Mouse (Mus musculus): Measurements from ENCODE around the gene Nfia.

Nfia gene

DNA sequence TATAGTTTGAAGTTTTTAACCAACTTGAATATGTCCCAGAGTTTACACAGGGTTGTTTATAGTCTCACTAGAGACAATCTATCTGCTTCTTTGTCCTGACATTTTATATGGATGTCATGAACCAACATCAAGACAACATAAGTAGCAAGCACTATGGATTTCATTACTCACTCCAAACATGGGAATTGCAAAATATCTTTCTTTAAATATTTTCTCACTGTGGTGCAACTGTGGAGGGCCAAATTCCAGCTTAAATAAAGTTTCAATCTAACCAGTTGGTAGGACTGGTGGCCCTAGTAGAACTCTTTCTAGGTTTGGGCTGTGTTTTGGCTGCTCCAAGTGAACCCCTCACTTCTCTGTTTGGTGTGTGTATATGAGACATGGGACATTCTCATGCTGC, 43.5 kb downstream of the Nfia start:
- no peak for DNase-seq (ENCODE audit: low spot score)

GRCm38 (mm10) chr4:97816753-97817152, 44.2 kb downstream of the Nfia start:
- DNase-seq (ENCODE audit: low spot score) = no peak

GRCm38 (mm10) chr4:97817741-97818140, 45.2 kb downstream of the Nfia start:
- DNase-seq (ENCODE audit: low spot score) = no peak

- DNase-seq (ENCODE audit: low spot score) = no peak
Measured at GRCm38 (mm10) chr4:97818498-97818897, 46.0 kb downstream of the Nfia start.

GRCm38 (mm10) chr4:97819101-97819500, 46.6 kb downstream of the Nfia start:
- no peak for DNase-seq (ENCODE audit: low spot score)

DNA sequence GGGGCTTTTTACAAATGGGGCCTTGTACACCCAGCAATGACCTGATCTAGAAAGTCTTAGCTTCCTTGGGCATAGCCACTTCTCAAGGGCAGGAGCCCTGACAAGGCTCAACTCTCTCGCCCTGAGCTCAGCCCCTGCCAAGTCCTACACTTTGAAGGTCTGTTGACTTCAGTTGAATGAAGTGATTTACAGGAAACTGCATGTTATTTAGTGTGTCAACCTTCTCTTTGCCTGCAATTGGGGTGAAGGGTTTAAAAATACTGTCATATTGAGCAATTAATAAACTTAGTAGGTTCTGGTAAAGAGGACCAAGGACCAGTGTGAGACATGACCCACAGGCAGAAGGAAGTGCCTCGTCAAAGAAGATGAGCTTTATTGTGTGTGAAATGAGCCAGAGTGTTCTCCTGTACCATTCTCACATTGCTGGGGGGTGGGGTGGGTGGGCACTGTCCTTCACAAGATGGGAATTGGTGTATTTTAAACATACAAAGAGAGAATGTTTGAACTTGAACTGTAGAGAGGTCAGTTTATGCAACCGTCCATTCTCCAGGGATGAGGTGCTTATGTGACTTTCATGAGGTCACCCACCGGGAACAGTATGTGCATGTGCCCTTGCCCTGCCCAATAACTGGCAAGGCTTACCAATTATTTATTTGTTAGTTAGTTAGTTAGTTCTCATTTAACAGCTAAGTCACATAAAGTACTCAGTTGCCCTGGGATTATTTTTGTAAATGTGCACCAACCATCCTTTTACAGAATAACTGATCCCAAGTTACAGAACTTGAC, 48.1 kb downstream of the Nfia start:
- no peak for DNase-seq (ENCODE audit: low spot score)

DNA sequence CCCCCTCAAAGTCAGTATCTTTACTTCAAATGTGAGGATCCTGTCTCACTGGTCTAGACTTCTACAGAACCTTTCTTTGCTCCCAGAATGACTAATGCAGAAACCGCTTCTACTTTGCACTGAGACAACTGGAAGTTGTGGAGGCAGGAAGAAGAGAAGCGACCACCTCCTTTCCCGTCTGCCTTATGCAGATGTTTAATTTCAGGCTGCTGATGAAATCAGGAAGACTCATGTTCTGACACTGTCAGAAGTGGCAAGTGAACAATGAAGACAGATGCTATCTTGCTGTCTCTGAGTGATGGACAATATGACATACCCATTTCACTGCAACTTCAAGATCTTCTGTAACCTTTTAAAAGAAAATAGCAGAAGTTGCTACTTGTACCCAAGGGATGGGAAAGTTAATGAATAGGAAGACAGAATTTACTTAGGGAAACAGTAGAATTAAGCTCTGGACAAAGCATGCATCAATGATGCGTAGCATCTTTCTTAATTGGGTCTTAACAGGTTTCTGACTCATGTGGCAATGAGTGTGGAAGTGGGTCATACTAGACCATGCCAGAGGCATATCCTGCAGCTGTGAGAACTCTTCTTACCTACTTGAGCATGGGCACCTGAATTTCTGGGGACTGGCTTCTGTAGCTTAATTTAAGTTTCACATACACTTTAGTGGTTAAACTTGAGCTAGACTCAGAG, 49.2 kb downstream of the Nfia start:
- no peak for DNase-seq (ENCODE audit: low spot score)

DNA sequence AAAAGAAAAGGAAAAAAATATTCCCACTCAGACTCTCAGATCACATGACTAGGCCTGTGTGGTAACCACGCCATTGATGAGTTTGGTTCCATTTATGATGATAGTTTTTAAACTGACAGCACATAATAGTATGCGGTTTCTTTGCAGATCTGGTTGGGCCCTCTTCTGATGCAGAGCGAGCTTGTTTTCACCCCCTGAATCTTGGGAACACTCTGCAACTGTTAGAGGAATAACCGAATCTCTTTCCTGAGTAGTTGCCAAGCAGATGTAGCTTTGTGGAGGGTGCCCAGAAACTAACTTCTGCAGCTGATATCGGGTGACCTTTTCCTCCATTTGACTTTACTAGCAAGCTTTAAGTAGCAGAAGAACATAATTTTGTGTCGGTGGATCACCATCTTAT, 51.0 kb downstream of the Nfia start:
- DNase-seq (ENCODE audit: low spot score) = no peak

DNA sequence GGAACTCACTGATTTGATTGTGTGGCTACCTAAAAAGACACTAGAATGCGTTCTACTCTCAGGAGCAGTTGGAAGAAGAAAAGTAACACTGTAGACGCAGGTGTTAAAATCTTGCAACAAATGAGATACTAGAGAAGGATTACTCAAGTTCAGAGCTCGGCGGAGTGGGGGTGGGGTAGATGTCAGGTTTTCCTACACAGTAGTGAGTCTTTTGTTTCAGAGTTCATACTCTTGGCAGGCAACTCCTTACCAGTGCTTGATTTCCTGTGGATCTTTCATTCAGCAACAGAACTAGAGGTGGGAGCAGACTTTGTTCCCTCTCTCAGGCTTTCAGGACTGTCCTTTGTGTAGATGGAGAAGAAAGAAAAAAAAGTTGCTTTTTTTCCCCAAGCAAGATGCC, 51.9 kb downstream of the Nfia start:
- no peak for DNase-seq (ENCODE audit: low spot score)

GRCm38 (mm10) chr4:97825432-97825831, 52.9 kb downstream of the Nfia start:
- no peak for DNase-seq (ENCODE audit: low spot score)

GRCm38 (mm10) chr4:97825841-97826240, 53.3 kb downstream of the Nfia start:
- no peak for DNase-seq (ENCODE audit: low spot score)

GRCm38 (mm10) chr4:97827115-97827514, 54.6 kb downstream of the Nfia start:
- DNase-seq (ENCODE audit: low spot score) = no peak

DNA sequence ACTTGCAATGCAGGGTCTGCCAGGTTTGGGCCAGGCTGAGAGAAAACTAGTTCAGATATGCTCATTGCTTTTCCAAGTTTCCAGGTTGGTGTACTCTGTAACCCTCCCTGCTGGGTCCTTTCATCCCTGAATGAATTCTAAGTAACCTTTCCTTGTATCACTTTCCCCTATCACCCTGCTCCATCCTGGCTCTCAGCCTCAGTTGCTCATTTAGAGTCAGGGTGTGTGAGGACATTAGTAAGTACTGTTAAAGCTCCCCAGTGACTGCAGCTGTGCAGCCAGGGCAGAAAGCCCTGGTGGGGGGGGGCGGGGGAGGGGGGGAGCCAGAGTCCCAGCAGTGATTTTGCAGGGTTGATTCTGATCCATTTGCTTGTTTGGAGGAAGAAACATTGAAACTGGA, 56.0 kb downstream of the Nfia start:
- no peak for DNase-seq (ENCODE audit: low spot score)

DNA sequence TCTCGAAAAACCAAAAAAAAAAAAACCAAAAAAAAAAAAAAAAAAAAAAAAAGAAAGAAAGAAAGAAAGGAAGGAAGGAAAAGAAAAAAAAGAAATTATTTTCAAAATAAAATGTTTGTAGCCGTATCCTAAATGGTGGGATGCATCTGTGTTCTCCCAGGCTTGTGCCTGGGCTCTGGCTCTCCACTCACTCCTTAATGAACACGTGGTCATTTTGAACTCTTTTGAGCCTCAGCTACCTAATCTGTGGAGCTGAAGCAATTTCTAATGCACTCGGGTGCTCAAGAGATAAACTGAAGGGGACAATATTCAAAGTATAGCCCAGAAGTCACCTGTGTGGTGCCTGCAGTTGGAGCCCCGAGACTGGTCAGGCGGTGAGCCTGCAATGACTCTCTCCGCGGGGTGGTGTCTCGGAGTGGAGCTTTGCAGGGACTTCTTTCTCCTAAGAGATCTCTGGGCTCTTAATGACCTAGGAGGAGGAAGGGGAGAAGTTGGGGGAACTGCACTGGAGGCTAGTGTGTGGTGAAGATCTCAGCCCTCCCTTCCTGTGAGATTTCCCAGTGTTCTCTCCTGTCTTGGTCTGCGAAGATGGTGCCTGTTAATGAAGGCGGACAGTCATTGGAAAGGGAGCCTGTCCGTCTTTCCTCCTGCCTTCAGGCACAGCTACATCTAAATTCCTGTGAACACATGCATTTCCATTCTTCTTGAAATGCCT, 57.0 kb downstream of the Nfia start:
- no peak for DNase-seq (ENCODE audit: low spot score)

DNA sequence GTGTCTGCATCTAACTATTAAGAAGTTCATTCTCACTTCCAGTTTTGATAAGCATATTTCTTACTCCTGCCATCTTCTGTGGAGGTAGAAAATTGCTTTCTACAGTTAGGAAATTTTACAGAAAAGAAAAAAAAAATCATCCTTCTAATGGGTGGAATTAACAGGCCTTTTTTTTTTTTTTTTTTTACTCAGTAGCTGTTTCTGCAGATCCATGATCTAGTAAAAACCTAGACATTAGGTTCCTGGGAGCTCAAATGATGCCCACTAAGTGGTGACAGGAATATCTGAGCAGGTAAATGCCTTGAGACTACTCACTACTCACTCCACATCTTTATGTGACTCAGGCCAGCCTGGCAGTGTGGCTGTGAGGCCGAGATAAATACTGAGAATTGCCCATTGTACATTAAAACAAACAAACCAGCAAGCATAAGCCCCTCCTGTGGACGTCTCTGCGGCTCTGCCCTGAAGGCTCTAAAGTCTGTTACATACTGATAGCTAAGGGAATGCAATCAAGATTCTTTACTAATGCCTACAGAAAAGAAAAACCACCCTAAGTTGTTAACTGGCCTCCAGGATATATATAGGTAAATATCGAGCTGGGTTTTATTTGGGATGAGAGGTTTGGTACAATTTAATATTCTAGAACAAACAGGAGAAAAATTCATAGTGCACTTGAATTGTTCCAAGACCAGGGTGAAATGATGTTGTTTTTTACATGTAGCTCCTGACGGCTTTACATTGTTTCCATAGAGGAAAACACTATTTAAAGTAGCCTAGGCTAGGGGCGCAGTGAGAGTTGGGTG, 57.7 kb downstream of the Nfia start:
- no peak for DNase-seq (ENCODE audit: low spot score)

GRCm38 (mm10) chr4:97830935-97831608, 58.5 kb downstream of the Nfia start:
- DNase-seq (ENCODE audit: low spot score) = no peak

- DNase-seq (ENCODE audit: low spot score) = no peak
Measured at GRCm38 (mm10) chr4:97831611-97832278, 59.2 kb downstream of the Nfia start.

GRCm38 (mm10) chr4:97832279-97832640, 59.7 kb downstream of the Nfia start:
- DNase-seq (ENCODE audit: low spot score) = no peak

- DNase-seq (ENCODE audit: low spot score) = peak; percentile 15
Measured at GRCm38 (mm10) chr4:97836812-97837211, 64.3 kb downstream of the Nfia start.

DNA sequence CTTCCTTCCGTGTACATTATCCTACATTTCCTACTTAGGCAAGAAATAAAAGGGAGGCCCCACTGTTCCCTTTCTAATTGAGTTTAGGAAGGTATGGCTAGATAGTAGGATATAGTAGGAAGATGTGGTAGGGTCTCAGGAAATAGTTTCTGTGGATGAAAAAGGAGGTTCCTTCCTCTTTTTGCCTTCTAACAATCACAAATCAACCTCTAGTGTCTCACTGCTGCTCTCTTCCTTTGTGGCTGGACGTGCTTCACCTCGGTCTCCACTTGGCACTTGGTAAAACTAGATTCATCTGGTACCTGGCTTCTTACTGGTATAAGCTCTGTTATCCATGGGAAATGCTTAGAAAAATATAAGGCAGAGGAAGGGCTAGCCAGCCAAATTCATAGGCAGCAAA, 65.2 kb downstream of the Nfia start:
- DNase-seq (ENCODE audit: low spot score) = no peak

GRCm38 (mm10) chr4:97838651-97839050, 66.1 kb downstream of the Nfia start:
- DNase-seq (ENCODE audit: low spot score) = no peak

Measured in urinary bladder, postnatal 14 days (tissue).